Mouse (Mus musculus) right cerebral cortex, postnatal 25 days (tissue): Measurements from ENCODE around the gene Olfr1362.

Experiments
- DNase-seq: peaks from one replicate; pipeline ENCODE4 v3.0.0; 2022

Olfr1362 gene

DNA sequence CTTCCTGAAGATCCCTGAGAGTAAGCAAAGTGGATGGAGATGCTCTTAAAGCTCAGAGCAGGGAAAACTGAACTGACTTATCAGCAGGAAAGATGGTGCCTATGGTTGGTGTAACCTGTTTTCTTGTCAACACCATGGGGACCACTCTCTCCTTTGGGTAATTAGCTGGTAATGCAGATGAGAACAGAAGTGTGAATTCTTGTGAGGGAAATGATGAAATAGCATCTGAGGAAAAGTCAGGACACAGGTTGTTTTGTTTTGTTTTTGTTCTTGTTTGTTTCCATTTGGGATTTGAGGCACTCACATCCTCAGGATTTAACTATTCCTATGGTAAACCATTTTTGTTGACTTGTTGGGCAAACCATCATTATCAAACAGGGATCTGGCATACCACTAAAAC lies at the start of gene Olfr1362:
Olfr1362 (minus strand) TSS at position 101 of the 400 bp plus-strand sequence.
- no peak for DNase-seq

DNA sequence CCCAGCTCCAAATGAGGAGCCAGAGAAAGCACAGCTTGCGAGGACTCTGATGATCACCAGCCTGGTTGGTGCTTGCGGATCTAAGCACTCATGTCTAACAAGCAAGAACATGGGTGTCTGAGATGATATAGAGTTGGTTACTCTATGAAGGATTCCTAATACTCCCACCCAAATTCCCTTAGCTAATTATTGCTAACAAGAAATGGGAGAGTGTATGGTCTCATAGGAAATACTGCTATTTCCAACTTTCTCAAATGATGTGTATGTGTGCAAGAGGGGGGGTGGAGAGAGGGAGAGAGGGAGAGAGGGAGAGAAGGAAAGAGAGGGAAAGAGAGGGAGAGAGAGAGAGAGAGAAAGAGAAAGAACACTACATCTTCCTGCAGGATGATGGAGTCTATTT lies 49.5 kb upstream of the Olfr1362 start, which contains the start of gene Olfr1361:
Olfr1361 (minus strand) TSS at position 101 of the 400 bp plus-strand sequence.
- DNase-seq, result no peak

GRCm38 (mm10) chr13:21642418-21642817 lies 28.6 kb upstream of the Olfr1362 start, which contains the start of gene Olfr11:
TSS of gene Olfr11 (minus strand) at chr13:21642518.
- DNase-seq, result no peak

GRCm38 (mm10) chr13:21591618-21592017 lies 22.2 kb downstream of the Olfr1362 start:
- DNase-seq, result no peak

DNA sequence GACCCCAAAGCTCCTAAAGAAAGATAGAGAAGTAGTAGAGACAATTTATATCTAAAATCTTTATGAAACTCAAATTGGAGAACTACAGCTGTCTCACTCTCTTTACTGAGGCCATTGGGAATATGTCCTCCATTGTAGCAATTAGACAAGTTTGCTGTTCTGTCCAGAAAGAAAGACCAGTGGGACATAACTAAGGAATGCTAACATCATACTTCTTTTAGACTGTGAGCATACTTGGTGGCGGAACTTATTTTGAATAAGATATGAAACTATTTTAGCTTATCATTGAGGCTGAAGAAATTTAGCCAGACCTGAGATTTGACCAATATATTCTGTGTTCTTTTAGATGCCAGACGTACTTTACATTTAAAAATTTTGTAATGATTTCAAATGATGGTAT lies 32.2 kb downstream of the Olfr1362 start, which contains the start of gene Olfr1364:
Olfr1364 (minus strand) TSS at position 101 of the 400 bp plus-strand sequence.
- DNase-seq, result no peak
